Mouse (Mus musculus) cerebellum, adult 2 months (tissue): Measurements from ENCODE around the gene Ano1.

Experiments used
- CTCF ChIP-seq: fragments of 200-500 bp; IDR thresholded peaks from 2 replicates; pipeline ENCODE4 v1.5.1; 2011; ENCODE audit warnings: low read depth, mild to moderate bottlenecking, control low read depth, low read length, moderate library complexity, borderline replicate concordance; ENCODE audit not compliant: insufficient read depth
- POLR2A ChIP-seq: fragments of 200-500 bp; IDR thresholded peaks from 2 replicates; pipeline ENCODE4 v1.6.1; 2011; ENCODE audit warnings: low read length, control low read depth, borderline replicate concordance; ENCODE audit not compliant: insufficient read depth

DNA sequence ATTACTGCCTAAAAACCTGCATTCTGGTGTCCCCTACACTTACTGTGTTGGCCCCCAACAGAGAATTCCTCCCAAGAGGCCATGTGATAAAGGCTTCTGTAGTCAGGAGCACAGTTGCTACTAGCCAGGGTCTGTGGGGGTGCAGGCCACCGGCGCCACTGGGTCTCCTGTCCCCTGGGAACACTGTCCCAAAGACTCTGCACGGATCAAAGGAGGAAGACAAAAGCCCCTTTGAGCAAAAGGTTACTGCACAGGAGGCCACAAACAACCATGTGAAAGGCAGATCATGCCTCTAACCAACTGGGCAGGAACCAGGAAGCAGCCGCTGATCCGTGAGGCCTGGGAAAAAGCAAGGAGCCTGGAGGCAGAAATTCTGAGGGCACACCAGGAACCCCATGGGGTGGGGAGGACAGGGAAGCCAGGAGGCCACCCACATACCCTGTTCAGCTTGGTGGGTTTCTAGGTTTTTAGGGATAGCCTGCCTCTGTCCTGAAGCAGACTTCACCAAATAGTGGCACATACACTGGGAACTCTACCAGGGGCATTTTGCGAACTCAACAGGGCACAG is 151.4 kb downstream of the Ano1 start:
- no peak for TF ChIP-seq CTCF
- TF ChIP-seq POLR2A = no peak
